Mouse (Mus musculus) layer of hippocampus, postnatal 25 days (tissue): ENCODE measurements around the gene Nek9. TPM values are rescaled to one million over a fixed set of nuclear protein-coding genes. Genes with fewer than 3 reads are reported as not detected.
"Not testable (repeated sequence)": the region's sequence is repeated elsewhere in the genome, so short reads cannot be mapped to it uniquely, and the experiment has no call there.

ENCODE experiments used
- DNase-seq, 2 experiments: peaks; one replicate each; pipeline ENCODE4 v3.0.0; 2022; ENCODE audit warnings: mixed read lengths in 2 of 2, low spot score in 1 of 2; ENCODE audit errors: extremely low spot score in 1 of 2
- total RNA-seq, 2 experiments: library from RNA; stranded (reverse); gene quantifications; 2 replicates each; pipeline ENCODE4 v1.2.3; 2021

The Nek9 gene
- total RNA-seq, 2 experiments from 2014 or later = 31.8 to 31.9 TPM

GRCm38 (mm10) chr12:85292288-85292687 lies 46.9 kb downstream of the Nek9 start:
- no peak for DNase-seq

GRCm38 (mm10) chr12:85291541-85291940 lies 47.6 kb downstream of the Nek9 start:
- no peak for DNase-seq

DNA sequence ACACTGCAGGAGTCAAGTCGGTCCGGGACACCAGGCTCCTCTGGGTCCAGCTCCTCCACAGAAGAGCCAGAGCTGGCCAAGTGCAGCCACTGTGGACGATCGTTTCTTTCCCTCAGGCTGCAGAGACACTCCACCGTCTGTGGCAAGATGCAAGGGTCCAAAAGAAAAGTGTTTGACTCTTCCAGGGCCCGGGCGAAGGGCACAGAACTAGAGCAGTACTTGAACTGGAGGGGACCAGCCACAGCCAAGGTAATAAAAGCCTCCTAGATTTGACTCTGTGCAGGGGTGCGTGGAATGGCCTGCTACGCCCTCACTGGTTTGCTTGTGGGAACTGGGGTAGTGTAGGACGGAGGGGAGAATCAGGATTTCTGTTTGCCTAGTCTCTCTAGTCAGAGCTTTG lies 48.5 kb downstream of the Nek9 start:
- no peak for DNase-seq

DNA sequence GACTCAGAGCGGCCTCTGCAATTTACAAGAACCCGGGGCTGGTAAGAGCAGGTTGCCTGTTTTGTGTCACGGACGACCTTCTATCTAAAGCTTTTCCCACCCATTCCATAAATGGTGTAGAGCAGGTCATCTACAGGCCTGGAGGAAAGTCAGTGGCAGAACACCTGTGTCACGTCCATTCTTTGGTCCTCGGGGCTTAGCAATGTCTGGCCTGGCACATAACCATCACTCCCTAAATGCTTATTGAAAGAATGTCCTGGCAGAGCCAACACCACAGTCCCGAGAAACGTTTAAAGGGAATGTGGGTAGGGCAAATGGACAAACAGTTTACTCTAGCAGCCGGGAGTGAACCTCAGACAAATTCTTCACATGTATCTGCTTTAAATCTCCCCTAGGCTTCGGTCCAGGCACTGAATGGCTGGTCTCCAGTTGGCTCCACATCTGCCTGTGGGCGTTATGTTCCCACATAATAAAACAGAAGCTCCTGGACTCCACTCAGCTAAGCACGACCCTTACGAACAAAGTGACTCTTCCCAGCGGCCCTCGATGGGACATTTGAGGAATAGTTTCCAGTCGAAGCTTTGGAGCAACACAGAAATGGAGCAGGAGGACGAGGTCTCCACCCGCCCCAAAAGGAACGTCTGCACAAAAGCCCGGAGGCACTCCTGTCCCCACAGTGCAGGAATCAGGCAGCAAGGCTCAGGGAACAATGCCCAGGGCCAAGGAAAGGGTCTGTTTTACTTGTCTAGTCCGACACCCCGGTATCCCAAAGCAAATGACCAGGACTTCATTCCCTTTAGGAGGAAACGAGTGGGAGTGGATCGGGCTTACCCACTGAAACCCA lies 49.8 kb downstream of the Nek9 start:
- no peak for DNase-seq

DNA sequence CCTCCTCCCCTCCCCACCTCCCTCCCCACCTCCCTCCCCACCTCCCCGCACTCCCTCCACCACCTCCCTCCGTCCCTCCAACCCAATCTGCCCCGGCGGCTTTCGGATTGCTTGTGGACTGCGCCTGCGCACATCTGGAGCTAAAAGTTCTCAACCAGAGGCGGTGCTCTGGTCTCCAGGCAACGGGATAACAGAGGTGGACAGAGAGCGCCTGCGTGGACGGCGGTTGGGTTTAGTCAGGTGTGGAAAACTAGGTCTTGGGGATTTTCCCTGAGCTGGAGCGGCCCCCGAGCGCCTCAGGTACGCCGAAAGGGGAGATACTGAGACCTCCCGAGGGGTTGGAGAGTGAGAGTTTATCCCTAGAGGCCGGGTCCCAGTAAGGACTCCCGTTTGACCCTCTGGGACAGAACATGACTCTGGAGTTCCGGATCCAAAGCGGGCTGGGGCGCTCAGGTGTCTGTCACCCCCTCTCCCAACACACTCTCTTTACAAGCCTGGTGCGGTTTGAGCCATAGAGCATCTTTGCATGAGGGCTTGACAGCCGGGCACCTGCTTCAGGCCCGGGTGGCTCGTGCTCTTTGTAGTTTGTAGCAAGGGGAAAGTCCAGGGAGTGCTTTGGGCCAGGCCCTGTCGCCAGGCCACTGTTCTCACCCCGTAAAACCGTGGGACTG lies 50.5 kb downstream of the Nek9 start, which contains the start of gene Zc2hc1c:
Gene Zc2hc1c, plus strand, starts transcription at position 106 of the 671 bp plus-strand sequence.
- peak; percentile 31 to 62 for DNase-seq

DNA sequence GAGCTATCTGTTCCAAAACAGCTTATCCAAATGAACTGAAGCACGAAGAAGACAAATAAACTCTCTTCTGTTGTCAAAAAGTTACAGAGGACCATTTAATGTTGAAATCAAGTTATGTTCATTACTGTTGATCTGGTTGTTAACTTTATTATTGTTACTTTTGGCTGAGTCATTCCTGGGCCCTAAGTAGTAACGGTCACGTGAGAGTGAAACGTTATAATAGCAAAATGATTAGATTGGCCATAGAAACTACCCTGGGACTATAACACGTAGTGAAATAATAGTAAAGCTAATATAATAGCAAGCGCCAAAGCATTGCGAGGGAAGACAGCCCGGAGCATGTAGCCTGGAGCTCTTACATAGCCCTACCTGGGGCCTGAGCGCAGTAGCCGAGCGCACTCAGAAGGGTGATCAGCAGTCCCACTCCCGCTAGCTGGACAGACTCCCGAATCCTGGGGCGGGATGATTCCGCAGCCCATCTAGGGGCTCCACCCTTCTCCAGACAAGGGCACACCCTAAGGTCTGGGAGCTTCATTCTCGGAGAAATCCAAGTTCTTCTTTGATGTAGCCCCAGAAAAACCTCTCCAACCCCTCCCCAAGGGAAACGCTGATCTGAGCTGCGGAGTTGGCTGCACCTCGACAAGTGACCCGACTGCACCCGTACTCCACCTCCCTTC lies 51.2 kb downstream of the Nek9 start, which contains the start of gene Acyp1:
Gene Acyp1, minus strand, starts transcription at position 630 of the 677 bp plus-strand sequence.
- DNase-seq = no peak

DNA sequence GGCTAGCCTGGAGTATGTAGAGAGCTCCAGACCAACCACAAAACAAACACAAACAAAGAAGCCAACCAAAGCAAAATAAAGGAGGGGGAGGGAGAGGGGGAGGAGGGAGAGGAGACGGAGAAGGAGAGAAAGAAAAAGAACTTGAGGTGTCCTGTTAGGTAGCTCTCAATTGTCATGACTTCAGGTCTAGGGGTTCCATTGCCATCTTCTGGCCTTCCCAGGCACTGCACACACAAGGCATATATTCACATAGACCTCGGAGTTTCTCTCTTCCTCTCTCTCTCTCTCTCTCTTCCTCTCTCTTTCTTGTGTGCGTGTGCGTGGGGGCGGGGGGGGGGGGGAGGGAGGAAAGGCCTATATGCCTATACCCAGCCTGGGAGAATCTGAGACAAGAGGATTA lies 52.2 kb downstream of the Nek9 start:
- DNase-seq = no peak

DNA sequence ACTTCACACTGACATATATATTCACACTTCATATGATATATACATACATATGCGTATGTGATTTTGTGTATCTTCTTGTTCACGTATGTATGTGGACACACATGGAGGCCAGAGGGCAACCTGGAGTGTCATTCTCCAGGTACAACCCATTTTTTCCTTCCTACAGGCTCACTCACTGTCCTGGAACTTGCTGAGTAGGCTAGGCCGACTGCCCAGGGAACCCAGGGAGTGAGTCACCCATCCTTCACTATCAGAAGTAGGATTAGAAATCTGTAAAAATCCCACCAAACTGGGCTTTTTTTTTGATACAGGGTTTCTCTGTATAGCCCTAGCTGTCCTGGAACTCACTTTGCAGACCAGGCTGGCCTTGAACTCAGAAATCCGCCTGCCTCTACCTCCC lies 54.2 kb downstream of the Nek9 start:
- DNase-seq = no peak

- DNase-seq = no peak
These were observed 54.8 kb downstream of the Nek9 start for GRCm38 (mm10) chr12:85284331-85284730.

- DNase-seq = not testable (repeated sequence)
These were observed 57.4 kb downstream of the Nek9 start for GRCm38 (mm10) chr12:85281756-85282155.

DNA sequence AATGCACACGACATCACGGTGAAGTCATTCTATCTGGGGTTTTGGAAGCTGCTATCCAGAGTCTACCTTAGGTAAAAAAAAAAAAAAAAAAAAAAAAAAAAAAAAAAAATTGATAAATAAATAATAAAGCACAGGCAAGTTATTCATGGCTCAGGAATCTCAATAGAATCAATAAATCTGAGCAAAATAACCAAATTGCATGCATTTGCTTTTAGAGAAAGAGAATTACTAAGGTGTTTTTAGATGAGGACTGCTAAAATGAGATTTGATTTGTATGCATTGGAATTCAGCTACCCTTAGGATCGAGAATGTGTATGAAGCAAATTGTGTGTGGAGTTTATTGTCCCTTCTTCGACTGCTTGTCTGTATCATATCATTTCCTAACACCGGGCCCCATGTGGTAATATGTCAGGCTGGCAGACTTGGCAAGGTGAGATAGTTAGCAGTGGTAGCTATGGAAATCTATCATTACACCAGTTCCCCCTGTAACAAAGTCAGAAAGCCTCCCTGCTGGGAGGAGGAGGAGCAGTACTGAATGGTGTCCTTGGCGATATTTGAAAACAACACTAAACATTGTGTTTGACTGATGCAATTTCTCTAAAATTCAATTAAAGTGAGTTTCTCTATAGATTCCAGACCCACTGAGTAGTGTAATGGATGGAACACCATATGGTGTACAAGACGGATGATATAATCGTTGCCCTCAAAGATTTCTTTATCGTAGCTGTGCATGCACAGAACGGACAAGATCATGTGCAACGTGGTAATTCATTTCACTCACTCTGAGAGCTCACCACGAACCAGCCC lies 58.1 kb downstream of the Nek9 start:
- no peak for DNase-seq

GRCm38 (mm10) chr12:85280105-85280844 lies 58.9 kb downstream of the Nek9 start:
- DNase-seq = peak; percentile 85 to 92

GRCm38 (mm10) chr12:85279396-85280080 lies 59.6 kb downstream of the Nek9 start:
- no peak for DNase-seq

DNA sequence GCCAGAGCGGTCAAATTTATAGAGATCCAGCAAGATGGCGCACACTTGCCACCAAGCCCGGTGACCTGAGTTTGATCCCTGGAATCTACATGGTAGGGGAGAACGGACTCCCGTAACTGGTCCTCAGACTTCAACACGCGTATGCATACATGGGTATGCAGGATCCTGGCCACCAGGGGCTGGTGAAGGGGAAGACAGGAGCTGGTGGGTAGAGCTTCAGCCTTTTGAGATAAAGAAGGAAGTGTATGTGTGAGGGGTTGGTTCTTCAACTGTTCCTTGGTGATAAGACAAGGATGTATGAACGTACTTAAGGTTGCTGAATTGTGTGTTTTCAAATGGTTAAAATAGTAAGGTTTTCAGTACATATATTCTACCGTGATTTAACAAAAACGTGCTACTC lies 60.2 kb downstream of the Nek9 start:
- no peak for DNase-seq

DNA sequence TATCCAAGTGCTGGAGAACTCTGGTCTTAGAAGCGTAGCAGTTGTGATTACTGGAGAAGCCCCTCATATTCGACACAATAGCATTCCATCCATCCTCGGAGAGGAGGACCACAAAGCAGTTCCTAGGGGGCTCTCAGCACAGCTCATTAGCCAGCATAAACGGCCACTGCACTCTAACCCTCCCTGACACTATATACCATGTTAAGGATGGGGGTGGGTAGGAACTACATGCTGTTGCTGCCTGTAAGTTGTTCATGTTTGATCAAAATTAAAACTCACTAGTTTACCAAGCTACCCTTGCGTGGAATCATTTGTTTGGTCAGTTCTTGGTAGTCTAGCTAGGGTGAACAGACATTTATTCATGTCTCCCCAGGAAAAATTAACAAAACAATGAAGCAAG lies 62.9 kb downstream of the Nek9 start:
- no peak for DNase-seq

DNA sequence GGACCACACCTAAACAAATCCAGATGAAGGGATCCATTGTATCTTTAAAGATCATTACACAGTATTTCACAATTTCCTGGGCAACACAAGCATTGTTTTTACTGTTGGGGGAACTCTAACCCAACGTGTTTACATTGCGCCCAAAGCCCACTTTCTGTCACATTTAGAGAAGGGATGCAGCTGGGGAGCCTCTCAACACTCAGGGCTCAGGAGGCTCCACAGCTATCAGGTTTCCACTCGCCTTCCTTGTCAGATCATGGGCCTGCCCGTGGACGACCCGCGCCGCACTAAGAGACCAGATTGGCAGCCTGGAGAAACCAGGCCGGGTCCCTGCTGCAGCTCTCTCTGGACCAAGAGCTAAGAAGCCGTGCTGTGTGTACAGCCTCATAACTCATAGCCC lies 65.7 kb downstream of the Nek9 start:
- no peak for DNase-seq

- no peak for DNase-seq
These were observed 67.3 kb downstream of the Nek9 start for GRCm38 (mm10) chr12:85271843-85272206.

- DNase-seq = no peak
These were observed 67.9 kb downstream of the Nek9 start for GRCm38 (mm10) chr12:85271132-85271842.
